Mouse (Mus musculus) heart, postnatal 0 days (tissue): ENCODE data around the gene Gipc3. TPM values are rescaled to one million over a fixed set of nuclear protein-coding genes. Genes with fewer than 3 reads are reported as not detected.

Source experiments
- ATAC-seq: fragments of 200-750 bp; cut with Nextera tagmentation; 2 replicates; pipeline ENCODE4 v1.8.0; 2017; ENCODE audit warnings: low read depth, moderate number of reproducible peaks, moderate library complexity; ENCODE audit not compliant: insufficient read depth
- DNase-seq: peaks from one replicate; pipeline ENCODE4 v3.0.0-alpha.2; 2016; ENCODE audit warnings: low spot score
- H3K27ac ChIP-seq: fragments of 300-500 bp; sonication (generic); 2 replicates; pipeline ENCODE4 v1.5.1; 2014; ENCODE audit warnings: low read depth, mild to moderate bottlenecking
- H3K27me3 ChIP-seq: fragments of 300-500 bp; sonication (generic); 2 replicates; pipeline ENCODE4 v1.6.1; 2014; ENCODE audit warnings: low read length, mixed read lengths; ENCODE audit not compliant: control insufficient read depth, insufficient read depth
- H3K36me3 ChIP-seq: fragments of 300-500 bp; sonication (generic); replicated peaks from 2 replicates; pipeline ENCODE4 v1.6.1; 2014; ENCODE audit warnings: low read length, mixed read lengths; ENCODE audit not compliant: control insufficient read depth, insufficient read depth
- H3K4me1 ChIP-seq: fragments of 300-500 bp; sonication (generic); 2 replicates; pipeline ENCODE4 v1.6.1; 2014; ENCODE audit warnings: antibody characterized with exemption; ENCODE audit not compliant: control insufficient read depth, insufficient read depth
- H3K4me2 ChIP-seq: fragments of 300-500 bp; sonication (generic); 2 replicates; pipeline ENCODE4 v1.6.1; 2014; ENCODE audit warnings: low read depth, mild to moderate bottlenecking, low read length, moderate library complexity
- H3K4me3 ChIP-seq: fragments of 300-500 bp; sonication (generic); 2 replicates; pipeline ENCODE4 v1.5.1; 2014; ENCODE audit warnings: low read depth, low read length
- H3K9ac ChIP-seq: fragments of 300-500 bp; sonication (generic); replicated peaks from 2 replicates; pipeline ENCODE4 v1.6.1; 2014; ENCODE audit warnings: low read depth, low read length, mixed read lengths
- H3K9me3 ChIP-seq: fragments of 300-500 bp; sonication (generic); replicated peaks from 2 replicates; pipeline ENCODE4 v1.6.1; 2016; ENCODE audit warnings: low read length; ENCODE audit not compliant: control insufficient read depth
- CTCF ChIP-seq: IDR thresholded peaks from 2 replicates; pipeline ENCODE4 v1.5.1; 2016; ENCODE audit warnings: antibody characterized with exemption, control low read depth, low read depth
- EP300 ChIP-seq: IDR thresholded peaks from 2 replicates; pipeline ENCODE4 v1.6.1; 2016; ENCODE audit warnings: antibody characterized with exemption, low read depth
- WGBS: fragments of 180-500 bp; shearing (Covaris S2); extraction: QIAGEN DNeasy Blood & Tissue Kit; methylation state at CpG from one replicate; pipeline ENCODE4 v1.1.7; 2014; 5-methylcytosine and 5-hydroxymethylcytosine counted together
- polyA plus RNA-seq: library from polyadenylated mRNA; unstranded; fragments of >200 nt; fragmentation: Nextera tagmentation; extraction: Ambion mirVana; gene quantifications from 2 replicates; pipeline ENCODE4 v1.2.1, GENCODE M21; 2015
- total RNA-seq: library from RNA; depleted of rRNA; stranded (reverse); fragments of >200 nt; gene quantifications from 2 replicates; pipeline ENCODE4 v1.2.3, GENCODE M21; 2014; ENCODE audit warnings: low replicate concordance

Gipc3 gene
- total and polyA plus RNA-seq, 2 experiments from 2014 or later = 0.08 to 0.16 TPM

DNA sequence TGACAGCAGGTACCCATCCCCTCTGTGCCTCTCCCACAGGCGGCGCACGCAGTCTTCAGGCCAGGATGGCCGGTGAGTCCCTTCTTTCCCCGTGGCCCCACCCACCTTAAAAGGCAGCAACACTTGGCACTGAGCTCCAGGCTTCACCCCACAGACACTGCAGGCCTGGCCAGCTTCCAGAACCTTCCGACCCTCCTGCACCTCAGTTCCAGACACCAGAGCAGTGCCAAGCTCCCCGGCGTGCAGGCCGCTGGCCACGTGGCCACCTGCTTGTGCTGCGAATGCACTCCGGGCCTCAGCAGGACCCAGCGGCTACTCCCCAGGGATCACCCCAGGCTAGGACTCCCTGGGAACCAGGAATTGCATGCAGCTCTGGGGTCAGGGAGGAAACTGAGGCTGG lies 29.5 kb downstream of the Gipc3 start:
- no peak overlapping the region for H3K4me3 ChIP-seq
- no peak overlapping the region for H3K9ac ChIP-seq
- no peaks in the 10 kb centered on the region for H3K27me3 ChIP-seq
- TF ChIP-seq EP300 (no peak), CTCF (no peak)
- WGBS = 89% methylated on average over 13 of the region's 13 CpGs
- H3K27ac ChIP-seq = no peak overlapping the region
- H3K9me3 ChIP-seq = no peaks in the 10 kb centered on the region
- DNase-seq (no peak), ATAC-seq (no peak)
- peaks cover 86% of the 10 kb centered on the region for H3K36me3 ChIP-seq
- no peak overlapping the region for H3K4me2 ChIP-seq
- no peaks in the 10 kb centered on the region; the same call in 1 of the 2 replicates for H3K4me1 ChIP-seq

DNA sequence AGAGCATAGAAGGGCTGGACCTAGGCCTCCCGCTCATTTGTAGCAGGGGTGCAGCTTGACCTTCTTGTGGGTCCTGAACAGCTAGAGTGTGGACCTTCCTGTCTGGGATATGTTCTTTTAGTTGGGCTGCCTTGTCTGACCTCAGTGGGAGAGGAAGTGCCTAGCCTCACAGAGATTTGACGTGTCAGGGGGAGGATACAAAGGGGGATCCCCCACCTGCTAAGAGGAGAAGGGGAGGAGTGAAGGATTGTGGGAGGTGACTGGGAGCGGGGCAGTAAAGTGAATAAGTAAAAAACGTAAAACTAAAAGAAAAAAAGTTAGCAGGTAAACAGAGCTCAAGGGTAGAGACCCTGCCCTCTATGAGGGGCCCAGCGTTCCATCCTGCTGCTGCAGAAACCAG lies 33.5 kb downstream of the Gipc3 start:
- TF ChIP-seq CTCF (no peak), EP300 (no peak)
- H3K27ac ChIP-seq = no peak overlapping the region
- WGBS = 89% methylated on average over 5 of the region's 5 CpGs
- H3K27me3 ChIP-seq = no peaks in the 10 kb centered on the region
- no peaks in the 10 kb centered on the region for H3K4me1 ChIP-seq
- no peaks in the 10 kb centered on the region for H3K9me3 ChIP-seq
- no peak overlapping the region for H3K4me2 ChIP-seq
- no peak for ATAC-seq
- H3K4me3 ChIP-seq = no peak overlapping the region
- no peak for DNase-seq
- peaks cover 87% of the 10 kb centered on the region for H3K36me3 ChIP-seq
- H3K9ac ChIP-seq = no peak overlapping the region

DNA sequence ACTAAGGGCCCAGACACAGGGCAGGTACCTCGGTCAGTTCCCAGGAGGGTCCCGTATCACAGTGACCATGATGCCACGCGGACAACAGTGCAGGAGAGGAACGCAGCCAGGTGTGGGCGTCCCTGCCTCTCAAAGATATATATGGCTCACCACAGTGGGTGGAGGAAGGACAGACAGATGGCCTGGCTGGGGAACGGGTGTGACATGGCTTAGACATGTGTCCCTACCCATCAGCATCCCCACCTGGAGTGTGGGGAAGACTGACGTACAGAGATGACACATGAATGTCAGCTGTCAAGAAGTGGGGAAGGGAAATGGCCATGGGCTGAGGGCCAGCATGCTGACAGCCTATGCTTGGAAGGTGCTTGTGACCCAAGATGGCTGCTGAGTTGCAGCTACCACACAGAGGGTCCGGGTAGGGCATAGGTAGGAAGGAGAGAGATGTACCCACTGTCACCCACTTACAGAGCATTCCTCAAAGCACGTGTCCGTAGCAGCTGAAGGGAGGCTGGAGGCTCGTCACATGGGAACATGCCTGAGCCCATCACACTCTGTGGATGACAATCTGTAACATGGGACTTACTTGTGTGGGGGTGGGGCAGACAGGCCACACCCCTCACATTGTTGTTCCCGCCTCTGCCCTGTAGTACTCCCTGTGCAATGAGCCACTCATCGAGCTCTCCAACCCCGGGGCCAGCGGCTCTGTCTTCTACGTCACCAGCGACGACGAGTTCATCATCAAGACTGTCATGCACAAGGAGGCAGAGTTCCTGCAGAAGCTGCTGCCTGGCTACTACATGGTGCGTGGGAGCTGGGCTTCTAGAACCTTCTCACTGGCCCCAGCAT lies 36.0 kb downstream of the Gipc3 start:
- DNase-seq (no peak), ATAC-seq (no peak)
- TF ChIP-seq CTCF (no peak), EP300 (no peak)
- H3K4me1 ChIP-seq = peaks cover 15% of the 10 kb centered on the region
- H3K9me3 ChIP-seq = no peaks in the 10 kb centered on the region
- peaks cover 62% of the 10 kb centered on the region for H3K36me3 ChIP-seq
- no peak overlapping the region for H3K4me3 ChIP-seq
- H3K9ac ChIP-seq = no peak overlapping the region
- 90% methylated on average over 21 of the region's 21 CpGs for WGBS
- H3K27ac ChIP-seq = no peak overlapping the region
- no peaks in the 10 kb centered on the region for H3K27me3 ChIP-seq
- no peak overlapping the region for H3K4me2 ChIP-seq

DNA sequence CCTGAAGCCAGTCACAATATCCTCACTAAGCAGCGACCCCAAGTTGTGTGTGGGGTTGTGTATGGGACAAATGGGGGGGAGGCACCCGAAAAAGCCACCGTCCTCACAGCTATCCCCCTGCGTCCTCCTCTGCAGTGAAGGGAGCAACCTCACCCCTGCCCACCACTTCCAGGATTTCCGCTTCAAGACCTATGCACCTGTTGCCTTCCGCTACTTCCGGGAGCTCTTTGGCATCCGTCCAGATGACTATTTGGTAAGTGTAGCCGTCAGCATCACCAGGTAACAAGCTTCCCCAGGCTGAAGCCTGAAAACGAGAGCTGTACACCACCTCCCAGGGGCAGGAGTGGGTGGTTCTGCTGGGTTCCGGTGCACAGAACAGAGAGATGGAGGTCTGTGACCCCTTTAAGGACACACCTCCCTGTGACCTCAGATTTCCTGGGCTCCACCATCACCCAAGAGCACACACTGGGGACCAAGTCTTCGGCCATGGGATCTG lies 36.8 kb downstream of the Gipc3 start:
- H3K4me2 ChIP-seq = no peak overlapping the region
- ATAC-seq (no peak), DNase-seq (no peak)
- no peak overlapping the region for H3K9ac ChIP-seq
- no peaks in the 10 kb centered on the region for H3K27me3 ChIP-seq
- no peaks in the 10 kb centered on the region for H3K9me3 ChIP-seq
- peaks cover 21% of the 10 kb centered on the region for H3K4me1 ChIP-seq
- no peak for TF ChIP-seq CTCF
- no peak for TF ChIP-seq EP300
- no peak overlapping the region for H3K27ac ChIP-seq
- WGBS = 86% methylated on average over 12 of the region's 12 CpGs
- peaks cover 54% of the 10 kb centered on the region for H3K36me3 ChIP-seq
- H3K4me3 ChIP-seq = no peak overlapping the region

DNA sequence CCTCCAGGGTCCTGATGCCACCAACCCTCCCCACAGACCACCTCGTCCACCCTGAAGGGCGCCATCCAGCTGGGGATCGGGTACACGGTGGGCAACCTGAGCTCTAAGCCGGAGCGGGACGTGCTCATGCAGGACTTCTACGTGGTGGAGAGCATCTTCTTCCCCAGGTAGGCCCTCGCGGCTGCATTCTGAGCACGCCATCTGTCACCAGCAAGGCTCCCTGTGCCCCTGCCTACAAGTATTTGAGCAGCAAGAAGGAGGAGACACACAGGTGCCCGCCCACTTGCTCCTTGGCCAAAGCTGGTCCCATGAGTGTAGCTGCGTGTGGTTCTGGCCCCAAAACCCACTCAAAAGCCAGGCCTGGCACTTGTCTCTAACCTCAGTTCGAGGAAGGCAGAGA lies 37.4 kb downstream of the Gipc3 start:
- ATAC-seq (no peak), DNase-seq (no peak)
- H3K9ac ChIP-seq = no peak overlapping the region
- peaks cover 48% of the 10 kb centered on the region for H3K36me3 ChIP-seq
- no peak for TF ChIP-seq CTCF
- TF ChIP-seq EP300 = no peak
- H3K4me2 ChIP-seq = no peak overlapping the region
- 92% methylated on average over 14 of the region's 14 CpGs for WGBS
- H3K4me1 ChIP-seq = peaks cover 27% of the 10 kb centered on the region
- H3K9me3 ChIP-seq = no peaks in the 10 kb centered on the region
- H3K27me3 ChIP-seq = no peaks in the 10 kb centered on the region
- H3K4me3 ChIP-seq = no peak overlapping the region
- no peak overlapping the region for H3K27ac ChIP-seq
